Mouse (Mus musculus) thymus, postnatal 10 days (tissue): ENCODE measurements around the gene Mtfmt.

ENCODE experiments used
- DNase-seq, 2 experiments: peaks; one replicate each; pipeline ENCODE4 v3.0.0; 2021; ENCODE audit warnings: low spot score in 2 of 2

Gene Mtfmt

DNA sequence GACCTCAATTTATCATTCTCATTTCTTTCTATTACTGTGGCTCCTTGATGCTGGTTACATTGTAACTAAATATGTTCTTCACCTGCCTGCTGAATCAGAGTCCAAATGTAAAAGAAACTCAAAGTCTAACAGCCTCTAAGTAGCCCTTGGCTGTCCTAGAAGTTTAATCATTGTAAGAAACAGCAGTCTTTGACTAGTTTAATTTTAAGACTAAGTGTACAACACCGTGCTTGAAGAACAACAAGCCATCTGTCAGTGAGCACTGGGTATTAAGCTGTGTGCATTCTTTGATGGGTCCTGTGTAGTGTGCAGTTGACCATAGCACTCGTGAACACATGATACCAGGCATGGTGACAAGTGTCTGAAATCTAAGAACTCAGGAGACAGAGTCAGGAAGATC, 8.1 kb upstream of the Mtfmt start:
- DNase-seq = no peak

- DNase-seq = no peak
Measured at GRCm38 (mm10) chr9:65428003-65428402, 7.6 kb upstream of the Mtfmt start.

GRCm38 (mm10) chr9:65430401-65430800, 5.2 kb upstream of the Mtfmt start:
- no peak for DNase-seq

GRCm38 (mm10) chr9:65430921-65431320, 4.7 kb upstream of the Mtfmt start:
- DNase-seq = no peak

GRCm38 (mm10) chr9:65432236-65432635, 3.3 kb upstream of the Mtfmt start:
- peak; percentile 71 to 85 for DNase-seq

GRCm38 (mm10) chr9:65434140-65434539, 1.4 kb upstream of the Mtfmt start:
- DNase-seq = peak; percentile 33 to 73

GRCm38 (mm10) chr9:65435211-65435610, 371 bp upstream of the Mtfmt start:
- DNase-seq = no peak

DNA sequence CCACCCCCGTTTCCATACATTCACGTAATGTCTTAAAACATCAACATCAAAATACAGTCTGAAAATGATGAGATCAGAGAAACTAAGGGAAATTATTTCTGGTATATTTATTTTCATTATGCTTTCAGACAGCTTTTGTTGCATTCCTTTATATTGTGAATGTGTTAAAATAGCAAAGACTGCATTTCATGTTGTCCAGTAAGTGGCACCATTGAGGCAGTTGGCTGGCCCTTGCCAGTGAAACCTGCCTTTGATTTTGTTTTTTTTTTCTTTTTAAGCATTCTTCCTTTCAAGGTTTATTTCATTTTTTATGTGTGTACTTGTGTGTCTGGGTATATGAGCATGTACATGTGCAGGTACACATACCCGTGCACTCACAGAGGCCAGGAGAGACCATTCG, 9.1 kb downstream of the Mtfmt start:
- DNase-seq = no peak

- DNase-seq = no peak
Measured at GRCm38 (mm10) chr9:65447951-65448350, 12.4 kb downstream of the Mtfmt start.

DNA sequence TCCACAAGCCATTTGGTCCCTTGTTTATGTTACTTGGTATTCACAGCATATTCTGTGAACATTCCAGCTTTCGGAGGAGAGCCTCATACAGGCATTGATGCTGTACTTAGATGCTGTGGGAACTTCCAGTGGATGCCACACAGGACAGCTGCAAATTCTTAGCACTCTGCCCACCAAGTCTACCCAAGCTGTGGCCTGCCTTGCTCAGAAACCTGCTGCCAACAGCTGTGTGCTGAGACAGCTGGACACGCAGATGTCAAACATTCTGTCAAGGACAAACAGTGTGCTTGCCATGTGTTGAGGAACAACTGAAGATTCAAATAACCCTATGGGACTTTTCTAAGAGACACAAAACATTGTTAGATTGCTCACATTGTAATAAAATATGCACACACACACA, 23.4 kb downstream of the Mtfmt start:
- DNase-seq = no peak

DNA sequence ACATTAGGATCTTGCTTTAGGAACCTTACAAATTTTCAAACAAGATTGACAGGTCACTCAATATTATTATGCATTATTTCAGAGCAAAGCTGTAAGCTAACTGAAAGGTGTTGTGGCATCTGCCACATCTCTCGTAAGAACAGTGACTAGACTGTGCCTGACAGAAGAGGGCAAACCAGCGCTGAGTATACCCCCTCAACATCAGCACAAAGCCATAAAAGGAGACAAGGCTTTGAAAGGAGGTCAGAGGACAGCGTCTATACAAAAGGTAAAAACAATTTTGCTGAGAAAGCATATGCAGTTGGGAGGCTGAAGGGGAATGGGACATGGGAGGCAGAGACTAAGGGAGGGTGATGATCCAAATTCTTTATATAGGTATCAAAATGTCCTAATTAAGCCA, 24.6 kb downstream of the Mtfmt start:
- DNase-seq = no peak

DNA sequence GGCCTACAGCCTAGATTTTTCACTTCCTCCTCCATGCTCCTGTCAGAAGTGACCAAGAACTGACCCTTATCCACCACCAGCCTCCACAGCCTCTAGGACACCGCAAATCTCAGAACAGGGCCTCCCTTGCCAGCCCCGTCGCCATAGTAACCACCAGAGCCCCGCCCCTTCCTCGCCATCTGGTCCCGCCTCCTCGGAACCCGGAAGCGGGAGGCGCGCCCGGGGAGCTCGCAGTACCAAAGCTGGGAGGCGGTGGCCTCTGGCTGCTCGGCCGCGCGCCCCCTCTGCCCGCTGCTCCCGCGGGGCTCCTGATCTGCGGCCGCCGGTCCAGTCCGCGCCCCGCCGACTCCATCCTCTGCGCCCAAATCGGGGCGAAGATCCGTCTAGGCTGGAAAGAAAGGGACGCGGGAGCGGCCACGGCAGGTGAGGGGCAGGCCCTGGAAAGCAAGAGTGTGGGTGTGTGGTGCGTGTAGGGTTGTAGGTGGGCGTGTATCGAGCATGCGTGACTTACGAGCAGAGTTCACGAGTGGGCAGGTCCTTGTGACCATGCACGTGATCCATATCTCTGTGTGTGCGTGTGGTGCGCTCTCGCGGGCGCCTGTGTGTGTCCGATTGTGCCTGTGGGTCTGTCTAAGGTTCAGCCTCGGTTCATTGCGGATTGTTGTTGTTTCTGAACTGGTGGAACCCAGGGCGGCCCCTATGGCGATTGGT, 25.3 kb downstream of the Mtfmt start, which contains the start of gene Spg21:
Spg21 (plus strand) TSS at position 216 of the 711 bp plus-strand sequence.
- peak; percentile 92 to 97 for DNase-seq

GRCm38 (mm10) chr9:65462544-65462943, 27.0 kb downstream of the Mtfmt start:
- no peak for DNase-seq

- DNase-seq = no peak
Measured at GRCm38 (mm10) chr9:65464161-65464560, 28.6 kb downstream of the Mtfmt start.

DNA sequence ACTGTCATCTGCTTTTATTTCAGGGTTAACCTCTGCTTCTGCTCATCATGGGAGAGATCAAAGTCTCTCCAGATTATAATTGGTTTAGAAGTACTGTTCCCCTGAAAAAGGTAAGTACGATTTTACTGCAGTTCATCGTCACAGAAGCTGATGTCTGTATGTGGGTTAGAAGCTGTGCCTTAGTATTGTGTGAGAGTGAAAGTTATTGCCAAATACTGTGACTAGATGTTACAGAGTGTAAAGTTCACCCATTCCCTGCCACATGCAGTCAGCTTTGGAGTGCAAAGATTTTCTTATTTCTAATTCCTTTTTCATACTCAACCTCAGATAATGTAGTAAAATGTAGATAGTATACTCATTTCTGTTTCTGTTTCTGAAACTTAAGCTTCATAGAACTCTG, 29.7 kb downstream of the Mtfmt start:
- no peak for DNase-seq

- no peak for DNase-seq
Measured at GRCm38 (mm10) chr9:65467686-65468085, 32.1 kb downstream of the Mtfmt start.

GRCm38 (mm10) chr9:65472769-65473168, 37.2 kb downstream of the Mtfmt start:
- DNase-seq = no peak

- no peak for DNase-seq
Measured at GRCm38 (mm10) chr9:65479158-65479557, 43.6 kb downstream of the Mtfmt start.

- DNase-seq = no peak
Measured at GRCm38 (mm10) chr9:65480071-65480470, 44.5 kb downstream of the Mtfmt start.

- DNase-seq = no peak
Measured at GRCm38 (mm10) chr9:65491476-65491875, 55.9 kb downstream of the Mtfmt start.

- DNase-seq = no peak
Measured at GRCm38 (mm10) chr9:65492351-65492750, 56.8 kb downstream of the Mtfmt start.

DNA sequence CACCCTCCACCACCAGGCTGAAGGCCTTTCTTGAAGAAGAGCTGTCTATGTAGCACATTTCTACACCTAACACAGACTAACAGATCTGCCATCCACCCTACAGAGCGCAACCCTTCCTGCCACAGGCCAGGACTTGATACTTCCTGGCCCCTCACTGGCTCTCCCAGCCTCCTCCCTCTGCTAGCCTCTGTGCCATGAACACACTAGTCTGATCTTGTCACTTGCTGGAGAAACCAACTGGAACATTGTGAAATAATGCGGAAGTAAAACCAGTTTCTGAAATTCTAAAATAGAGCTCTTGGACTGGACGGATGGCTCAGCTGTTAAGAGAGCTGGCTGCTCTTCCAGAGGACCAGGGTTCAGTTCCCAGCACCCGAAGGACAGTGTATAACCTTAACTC, 57.3 kb downstream of the Mtfmt start:
- no peak for DNase-seq

DNA sequence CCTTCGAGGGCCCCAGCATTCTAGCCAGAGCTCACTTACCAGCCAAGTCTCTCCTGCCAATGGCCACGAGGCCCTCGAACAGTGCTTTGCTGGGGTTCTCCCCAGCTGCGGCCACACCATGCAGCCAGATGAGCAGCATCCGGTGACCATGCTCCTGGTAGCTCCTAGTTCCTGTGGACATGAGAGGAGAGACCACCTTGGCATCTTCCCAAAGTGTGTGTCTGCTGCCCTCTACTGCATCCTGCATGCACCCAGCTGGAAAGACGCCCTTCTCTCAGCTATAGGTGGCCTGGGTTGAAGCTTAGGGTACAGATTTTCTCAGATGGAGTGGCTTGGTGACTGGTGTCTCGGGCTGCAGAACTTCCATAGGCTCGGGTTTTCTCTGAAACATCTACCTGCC, 66.6 kb downstream of the Mtfmt start:
- no peak for DNase-seq
